Mouse (Mus musculus) lung, adult 10 weeks (tissue): ENCODE measurements around the gene Spin2e. TPM values are rescaled to one million over a fixed set of nuclear protein-coding genes. Genes with fewer than 3 reads are reported as not detected.

Experiments used
- polyA plus RNA-seq: library from polyadenylated mRNA; stranded (reverse); fragments of 350-450 nt; fragmentation: Illumina TruSeq; extraction: RNeasy Lipid Tissue Mini Kit (QIAGEN cat#74804); gene quantifications from one replicate; pipeline ENCODE4 v1.2.3, GENCODE M21; 2014; ENCODE audit warnings: low read depth, low replicate concordance; ENCODE audit not compliant: insufficient read depth

The Spin2e gene
- not detected for polyA plus RNA-seq

GRCm38 (mm10) chrX:31618820-31619219 lies at the start of gene Spin2e:
TSS of gene Spin2e (minus strand) at chrX:31618920.

GRCm38 (mm10) chrX:31574183-31574582 lies 44.5 kb downstream of the Spin2e start, which contains the start of gene Gm21883:
TSS of gene Gm21883 (minus strand) at chrX:31574283.

Other genes with a start within 250 kb of the Spin2e start
- gene Btbd35f19, start 235.0 kb downstream of the Spin2e start, polyA plus RNA-seq = not detected
- gene Gm21883, start 44.6 kb downstream of the Spin2e start, polyA plus RNA-seq = not detected
- gene Btbd35f25, start 98.2 kb upstream of the Spin2e start, polyA plus RNA-seq = not detected